Mouse (Mus musculus) splenic B cell, adult 2 months (primary cell): Measurements from ENCODE around the gene Ccnd2.

Source experiments
- DNase-seq: peaks from one replicate; pipeline ENCODE4 v3.0.0-alpha.2; 2011; ENCODE audit warnings: low read depth, low spot score
- H3K27me3 ChIP-seq: 2 replicates; pipeline ENCODE4 v1.6.1; 2012; ENCODE audit warnings: mild to moderate bottlenecking, low read length, moderate library complexity, mixed read lengths; ENCODE audit not compliant: control insufficient read depth, poor library complexity, insufficient read depth, severe bottlenecking
- H3K36me3 ChIP-seq: 2 replicates; pipeline ENCODE4 v1.6.1; 2012; ENCODE audit warnings: mild to moderate bottlenecking, low read length, moderate library complexity, mixed read lengths; ENCODE audit not compliant: control insufficient read depth, poor library complexity, insufficient read depth, severe bottlenecking

Ccnd2 gene

DNA sequence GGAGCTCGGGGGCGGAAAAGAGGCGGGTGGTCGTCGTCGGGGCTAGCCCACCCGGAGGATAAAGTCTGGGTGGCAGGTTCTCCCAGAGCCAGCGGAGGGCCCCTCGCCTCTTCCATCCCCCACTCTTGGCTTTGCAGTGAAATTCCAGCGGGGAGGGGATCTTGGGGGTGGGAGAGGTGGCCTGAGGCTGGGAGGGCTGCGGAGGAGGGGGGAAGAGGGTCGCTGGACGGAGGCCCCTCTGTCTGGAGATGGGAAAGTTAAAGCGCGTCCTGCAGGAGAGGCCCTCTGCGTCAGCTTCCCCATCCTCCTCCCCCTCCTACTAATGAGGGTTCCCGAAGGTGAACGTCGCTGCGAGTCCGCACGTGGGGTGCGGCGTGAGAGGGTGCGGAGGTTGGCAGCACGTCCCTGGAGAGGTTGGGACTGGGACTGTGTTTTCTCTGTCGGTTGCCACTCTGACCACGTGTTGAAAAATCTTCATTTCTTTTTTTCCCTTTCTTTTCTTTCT lies 1.4 kb upstream of the Ccnd2 start:
- Histone ChIP-seq H3K36me3 (no peaks in the 10 kb centered on the region; the same call in 1 of the 2 replicates), H3K27me3 (peaks cover 5% of the 10 kb centered on the region; the same call in 1 of the 2 replicates)
- peak; percentile 47 for DNase-seq

DNA sequence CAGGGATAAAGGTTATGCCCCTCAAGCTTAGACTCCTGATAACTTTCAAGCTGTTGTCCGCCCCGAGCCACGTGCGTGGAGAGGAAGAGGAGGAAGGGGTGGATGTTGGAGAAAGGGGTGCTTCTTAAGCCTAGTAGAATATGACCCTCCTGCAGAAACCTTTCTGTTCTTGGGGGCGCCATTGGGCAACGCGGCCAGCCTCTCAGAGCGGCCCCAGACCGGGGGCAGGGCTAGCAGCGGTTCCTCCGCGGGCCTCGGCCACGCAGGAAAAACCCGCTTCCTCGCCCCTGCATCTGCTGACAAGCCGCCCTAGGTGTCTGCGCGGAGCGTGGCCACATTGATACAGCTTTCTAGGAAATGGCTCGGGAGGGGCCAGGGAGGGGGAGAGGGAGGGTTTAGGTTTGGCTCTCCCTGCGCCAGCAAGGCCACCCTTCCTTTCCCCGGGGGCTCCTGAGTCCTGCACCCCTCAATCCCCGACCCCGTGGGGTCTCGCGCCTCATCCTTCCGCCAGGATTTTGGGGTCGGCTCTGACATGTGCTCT lies 358 bp downstream of the Ccnd2 start:
- no peaks in the 10 kb centered on the region; the same call in 1 of the 2 replicates for H3K36me3 ChIP-seq
- peak; percentile 70 for DNase-seq
- peaks cover 5% of the 10 kb centered on the region; the same call in 1 of the 2 replicates for H3K27me3 ChIP-seq

DNA sequence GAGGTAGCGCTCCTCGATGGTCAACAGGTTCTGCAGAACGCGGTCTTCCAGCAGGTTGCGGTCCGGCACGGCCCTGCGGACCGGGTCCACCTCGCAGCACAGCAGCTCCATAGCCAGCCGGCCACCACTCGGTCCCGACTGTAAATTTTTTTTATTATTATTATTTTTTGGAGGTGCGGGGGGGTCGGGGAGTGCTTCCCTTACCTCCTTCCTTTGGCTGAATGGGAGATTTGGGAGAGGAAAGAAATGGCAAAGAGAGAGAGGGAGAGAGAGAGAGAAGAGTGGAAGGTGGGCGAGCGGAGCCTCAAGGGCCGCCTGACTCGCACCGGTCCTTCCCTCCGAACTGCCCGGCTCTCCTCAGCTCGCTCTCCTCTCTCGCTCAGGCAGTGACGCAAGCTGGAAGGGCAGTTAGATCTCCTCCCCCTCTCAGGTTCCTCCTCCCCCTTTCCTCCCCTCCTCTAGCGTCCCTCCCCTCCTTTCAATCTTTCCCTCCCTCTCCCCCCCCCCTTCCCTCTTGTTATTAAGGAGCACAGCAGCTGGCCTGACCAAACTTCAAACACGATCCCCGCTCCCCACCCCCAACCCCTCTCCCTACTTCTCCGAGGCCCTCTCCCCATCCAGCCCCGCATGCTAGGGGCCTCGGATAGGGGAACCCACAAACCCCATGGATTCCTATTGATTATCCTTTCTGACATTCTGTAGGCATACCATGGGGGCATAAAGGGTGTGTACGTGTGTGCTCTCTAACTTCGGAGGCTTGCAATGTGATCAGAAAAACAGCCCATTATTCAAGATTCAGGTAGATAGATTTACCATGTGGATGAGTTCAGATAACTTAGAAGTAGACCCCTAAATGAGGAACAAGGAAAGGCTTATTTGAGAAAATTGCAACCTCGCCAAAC lies 1.1 kb downstream of the Ccnd2 start:
- Histone ChIP-seq H3K27me3 (peaks cover 5% of the 10 kb centered on the region; the same call in 1 of the 2 replicates), H3K36me3 (no peaks in the 10 kb centered on the region; the same call in 1 of the 2 replicates)
- DNase-seq: peak; percentile 79

DNA sequence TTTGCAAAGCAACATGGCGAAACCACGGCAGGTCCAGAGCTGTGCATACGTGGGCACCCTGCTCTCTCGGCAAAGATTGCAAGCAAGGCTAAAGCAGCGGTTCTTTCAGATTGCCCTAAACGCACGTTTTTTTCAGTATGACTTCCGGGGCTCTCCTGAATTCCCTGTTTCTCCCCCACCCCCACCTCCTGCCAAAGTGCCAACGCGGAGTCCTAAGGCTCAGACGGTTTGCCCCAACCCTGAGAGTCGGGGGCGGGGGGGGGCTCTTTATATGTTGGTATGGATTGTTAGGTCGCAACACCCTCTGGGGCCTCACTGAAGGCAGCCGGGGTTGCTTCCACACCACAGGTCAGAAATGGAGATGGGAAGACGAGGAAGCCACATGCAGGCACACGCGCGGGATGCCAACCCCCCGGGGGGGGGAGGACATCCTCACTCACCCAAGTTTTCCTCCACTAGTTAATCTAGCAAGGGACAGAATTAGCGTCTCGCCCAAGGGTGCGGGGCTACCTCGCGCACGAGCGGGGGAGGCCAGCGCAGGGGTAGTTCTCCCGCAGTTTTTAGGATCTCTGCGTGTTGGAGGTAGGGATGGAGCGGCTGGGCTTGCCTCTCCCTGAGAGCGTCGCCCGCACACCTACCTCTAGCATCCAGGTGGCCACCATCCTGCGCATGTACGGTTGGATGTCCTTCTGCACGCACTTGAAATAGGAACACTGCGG lies 1.9 kb downstream of the Ccnd2 start:
- no peaks in the 10 kb centered on the region; the same call in 1 of the 2 replicates for H3K36me3 ChIP-seq
- peaks cover 5% of the 10 kb centered on the region; the same call in 1 of the 2 replicates for H3K27me3 ChIP-seq
- DNase-seq: peak; percentile 30

DNA sequence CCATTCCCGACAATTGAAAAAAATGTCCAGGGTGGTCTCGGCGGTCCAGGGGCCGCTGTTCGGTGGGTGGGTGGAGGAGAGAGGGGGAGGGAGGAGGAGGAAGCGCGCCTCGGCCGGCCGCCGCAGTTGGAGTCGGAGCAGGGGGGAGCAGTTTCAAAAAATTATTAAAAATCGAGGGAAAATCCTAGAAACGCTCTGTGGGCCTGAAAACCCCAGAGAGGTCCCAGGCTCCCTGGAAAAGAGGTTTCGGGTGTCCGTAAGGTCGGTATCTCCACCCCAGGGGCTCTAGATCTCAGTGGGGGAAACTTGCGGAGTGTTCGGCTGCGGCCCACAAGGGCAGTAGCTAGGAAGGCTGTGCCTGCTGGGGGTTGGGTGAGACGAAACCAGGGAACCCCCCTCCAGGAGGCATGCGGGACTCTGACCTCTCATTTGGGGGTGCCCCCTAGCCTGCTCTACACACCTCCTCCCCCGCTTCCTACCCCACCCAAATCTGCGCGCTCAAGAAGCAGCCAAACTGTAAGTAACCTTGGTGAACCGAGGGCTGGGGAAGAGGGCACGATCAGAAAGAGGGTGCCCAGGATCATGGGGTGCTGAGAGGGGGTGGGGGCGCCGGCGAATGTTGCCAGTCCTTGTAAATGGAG lies 2.6 kb downstream of the Ccnd2 start:
- Histone ChIP-seq H3K27me3 (peaks cover 2% of the 10 kb centered on the region; the same call in 1 of the 2 replicates), H3K36me3 (no peaks in the 10 kb centered on the region)
- peak; percentile 66 for DNase-seq

DNA sequence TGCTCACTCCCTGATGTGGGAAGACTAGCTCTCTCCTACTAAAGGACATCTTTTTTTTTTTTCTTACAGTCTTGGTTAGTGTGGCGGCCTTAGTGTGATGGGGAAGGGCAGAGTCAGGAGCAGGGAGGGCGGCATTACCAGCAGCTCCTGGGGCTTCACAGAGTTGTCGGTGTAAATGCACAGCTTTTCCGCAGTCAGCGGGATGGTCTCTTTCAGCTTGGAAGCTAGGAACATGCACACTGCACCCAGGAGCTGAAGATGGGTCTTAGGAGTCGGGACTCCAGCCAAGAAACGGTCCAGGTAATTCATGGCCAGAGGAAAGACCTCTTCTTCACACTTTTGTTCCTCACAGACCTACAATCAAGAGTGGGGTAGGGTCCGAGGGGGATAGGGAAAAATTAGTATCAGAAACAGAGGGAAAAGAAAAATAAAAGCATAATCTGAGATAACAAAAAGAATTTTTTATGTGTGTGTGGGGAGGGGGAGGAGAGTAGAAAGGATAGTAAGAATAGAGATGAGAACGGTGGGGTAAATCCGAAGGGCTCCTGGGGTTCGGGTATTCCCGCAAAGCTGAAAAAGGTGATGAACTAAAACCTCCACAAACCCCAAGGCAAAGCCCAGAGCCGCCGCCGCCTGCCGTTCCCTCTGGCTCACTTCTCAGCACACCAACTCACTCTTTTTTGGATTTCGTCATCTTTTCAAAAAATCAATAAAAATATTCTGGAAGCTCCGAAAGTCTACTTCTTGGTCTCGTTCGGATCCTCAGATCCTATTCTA lies 3.3 kb downstream of the Ccnd2 start:
- Histone ChIP-seq H3K36me3 (no peaks in the 10 kb centered on the region), H3K27me3 (peaks cover 2% of the 10 kb centered on the region; the same call in 1 of the 2 replicates)
- DNase-seq: peak; percentile 33

DNA sequence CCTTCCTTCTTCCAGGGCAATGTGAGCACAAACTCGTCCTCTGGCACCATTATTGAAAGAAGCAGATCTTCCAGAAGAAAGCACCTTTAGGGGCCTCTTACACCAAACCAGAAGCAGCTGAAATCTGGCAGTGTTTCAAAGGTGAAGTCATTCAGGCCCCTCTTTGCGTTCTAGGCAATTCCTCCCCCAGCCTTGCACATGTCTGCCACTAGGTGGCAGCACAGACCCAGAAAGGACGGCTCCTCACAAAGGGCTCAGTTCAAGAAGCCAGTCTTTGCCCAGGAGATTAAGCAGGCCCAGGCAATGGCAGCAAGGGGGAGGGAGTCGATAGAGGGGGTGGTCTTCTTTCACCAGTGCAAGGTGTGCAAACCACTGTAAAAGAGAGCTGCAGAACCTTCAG lies 4.3 kb downstream of the Ccnd2 start:
- Histone ChIP-seq H3K36me3 (no peaks in the 10 kb centered on the region), H3K27me3 (peaks cover 2% of the 10 kb centered on the region; the same call in 1 of the 2 replicates)
- DNase-seq: peak; percentile 92

DNA sequence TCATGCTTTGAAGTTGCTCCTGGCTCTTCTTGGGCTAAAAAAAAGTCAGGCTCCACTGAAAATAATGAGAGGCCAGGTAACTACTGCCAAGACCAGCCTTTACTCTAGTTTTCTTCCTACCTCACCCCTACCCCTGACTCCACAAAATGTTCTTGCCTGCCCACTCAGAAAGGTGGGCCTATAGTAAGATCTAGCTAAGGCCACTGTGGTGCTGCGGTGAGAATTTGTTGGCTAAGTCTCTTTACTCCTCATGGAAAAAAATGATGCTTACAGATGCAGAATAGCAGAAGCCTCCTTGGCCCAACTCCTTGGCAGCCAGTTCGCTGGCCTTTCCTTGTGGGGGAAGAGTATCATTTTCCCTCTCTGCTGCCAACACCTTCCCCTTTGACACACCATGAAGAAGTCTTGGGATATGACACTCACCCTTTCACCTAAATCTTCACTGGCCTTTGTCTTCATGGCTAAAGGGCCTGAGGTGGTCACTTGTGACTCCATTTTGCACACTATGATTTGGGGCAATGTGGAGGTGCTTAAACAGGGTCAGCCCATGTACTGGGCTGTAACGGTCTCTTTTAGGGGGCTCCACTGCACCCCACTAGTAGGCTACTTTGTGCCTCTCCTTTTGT lies 5.6 kb downstream of the Ccnd2 start:
- H3K36me3 ChIP-seq: no peaks in the 10 kb centered on the region
- H3K27me3 ChIP-seq: peaks cover 2% of the 10 kb centered on the region; the same call in 1 of the 2 replicates
- DNase-seq: no peak

DNA sequence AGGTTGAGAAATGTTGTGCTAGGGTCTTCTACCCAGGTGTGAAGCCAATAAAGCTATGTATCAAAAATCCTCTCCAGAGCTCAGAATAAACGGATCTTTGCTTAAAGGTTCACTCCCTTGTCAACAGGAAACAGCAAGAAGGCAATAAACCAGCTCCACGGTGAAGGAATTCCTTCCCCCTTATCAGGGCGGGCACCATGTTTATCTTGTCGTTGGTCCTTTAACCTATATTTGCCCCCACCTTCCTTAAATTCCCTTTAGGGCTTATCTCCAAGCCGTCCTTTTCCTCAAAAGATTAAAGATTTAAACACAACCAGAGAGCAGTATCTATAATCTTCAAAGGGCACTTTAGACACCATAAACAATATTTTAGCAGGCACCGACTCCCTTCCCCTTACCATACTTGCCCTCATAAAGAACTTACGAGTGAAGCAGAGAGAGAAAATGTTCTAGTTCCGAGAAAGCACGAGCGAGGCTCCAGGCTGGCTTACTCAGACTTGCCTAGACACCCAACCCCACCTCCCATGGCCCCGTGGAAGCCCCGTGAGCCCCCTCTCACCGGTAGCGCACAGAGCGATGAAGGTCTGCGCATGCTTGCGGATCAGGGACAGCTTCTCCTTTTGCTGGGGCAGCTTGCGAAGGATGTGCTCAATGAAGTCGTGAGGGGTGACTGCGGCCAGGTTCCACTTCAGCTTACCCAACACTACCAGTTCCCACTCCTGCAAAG lies 6.4 kb downstream of the Ccnd2 start:
- DNase-seq: no peak
- H3K27me3 ChIP-seq: peaks cover 1% of the 10 kb centered on the region; the same call in 1 of the 2 replicates
- H3K36me3 ChIP-seq: no peaks in the 10 kb centered on the region; the same call in 1 of the 2 replicates

DNA sequence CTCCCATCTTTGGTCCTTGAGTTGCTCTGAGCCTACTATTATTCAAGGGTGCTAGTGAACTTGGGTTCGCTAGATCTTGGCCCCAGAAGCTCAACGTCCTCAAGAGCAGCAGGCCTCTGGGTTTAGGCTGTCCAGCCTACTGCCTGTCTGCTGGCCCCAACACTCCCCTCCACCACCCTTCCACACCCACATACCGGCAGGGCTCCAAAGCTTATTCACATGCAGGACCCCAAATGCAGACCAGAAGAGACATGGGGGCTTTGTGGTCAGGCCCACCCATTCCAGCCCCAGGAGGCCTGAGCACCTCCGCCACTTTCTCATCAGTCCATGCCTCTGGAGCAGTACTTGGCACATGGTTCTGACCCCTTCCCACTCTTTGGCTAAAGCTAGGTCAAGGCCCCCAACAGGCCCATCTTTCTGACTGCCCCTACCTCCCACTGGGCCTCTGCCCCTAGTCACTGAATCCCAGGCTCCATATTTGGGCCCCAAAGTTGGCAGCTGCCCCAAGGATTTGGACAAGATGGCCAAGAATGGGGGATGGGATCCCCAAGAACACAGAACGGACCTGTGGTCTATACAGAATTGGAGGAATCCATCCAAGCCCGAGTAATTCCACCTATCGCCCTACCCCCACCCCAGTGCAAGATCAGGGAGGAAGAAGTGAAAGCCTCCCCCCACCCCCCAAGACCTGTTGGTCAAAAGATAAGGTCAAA lies 8.3 kb downstream of the Ccnd2 start:
- DNase-seq: no peak
- no peaks in the 10 kb centered on the region for H3K27me3 ChIP-seq

DNA sequence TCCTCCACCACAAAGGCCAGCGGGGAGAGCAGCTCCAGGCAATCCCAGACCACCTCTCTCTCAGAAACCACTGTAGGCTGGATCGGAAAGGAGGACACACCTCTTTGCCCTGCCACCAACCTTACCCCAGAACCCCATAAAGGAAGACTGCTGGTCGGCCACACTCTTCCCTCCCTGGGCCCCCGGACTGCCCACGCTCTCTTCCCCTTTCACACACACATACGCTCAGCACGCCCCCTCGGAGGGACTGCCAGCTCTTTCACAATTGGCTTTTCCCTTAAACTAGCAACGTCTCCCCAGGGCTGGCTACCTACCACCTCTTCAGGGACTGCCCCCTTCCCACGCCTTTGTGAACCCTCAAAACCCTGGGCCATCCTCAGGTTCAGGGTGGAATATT lies 8.9 kb downstream of the Ccnd2 start:
- H3K27me3 ChIP-seq: no peaks in the 10 kb centered on the region
- peak; percentile 9 for DNase-seq
- no peaks in the 10 kb centered on the region; the same call in 1 of the 2 replicates for H3K36me3 ChIP-seq

More for the DNA sequence above, 8.3 kb downstream of the Ccnd2 start:
- no peaks in the 10 kb centered on the region; the same call in 1 of the 2 replicates for H3K36me3 ChIP-seq
